Mouse (Mus musculus): ENCODE measurements around the gene Tanc1.

The Tanc1 gene

DNA sequence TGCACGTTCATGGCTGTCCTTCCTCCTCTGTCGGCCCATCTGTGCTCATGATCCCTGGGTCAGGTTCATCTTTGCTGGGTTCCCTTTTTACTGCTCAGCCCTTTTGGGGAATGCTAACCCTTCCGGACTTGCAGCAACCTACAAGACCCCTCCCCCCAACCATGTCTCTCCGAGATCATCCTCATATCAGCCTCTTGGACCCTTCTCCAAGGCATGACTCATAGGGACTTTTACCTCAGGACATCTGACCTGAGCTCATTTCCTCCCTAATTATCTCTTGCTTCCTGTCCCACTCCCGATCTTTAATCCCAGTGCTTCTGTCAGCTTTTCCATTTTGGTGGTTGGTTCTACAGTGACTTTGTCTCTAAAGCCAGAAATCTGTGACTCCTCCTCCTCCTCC lies 68.9 kb downstream of the Tanc1 start:
- no peak for DNase-seq (ENCODE audit: low read depth, low spot score)

DNA sequence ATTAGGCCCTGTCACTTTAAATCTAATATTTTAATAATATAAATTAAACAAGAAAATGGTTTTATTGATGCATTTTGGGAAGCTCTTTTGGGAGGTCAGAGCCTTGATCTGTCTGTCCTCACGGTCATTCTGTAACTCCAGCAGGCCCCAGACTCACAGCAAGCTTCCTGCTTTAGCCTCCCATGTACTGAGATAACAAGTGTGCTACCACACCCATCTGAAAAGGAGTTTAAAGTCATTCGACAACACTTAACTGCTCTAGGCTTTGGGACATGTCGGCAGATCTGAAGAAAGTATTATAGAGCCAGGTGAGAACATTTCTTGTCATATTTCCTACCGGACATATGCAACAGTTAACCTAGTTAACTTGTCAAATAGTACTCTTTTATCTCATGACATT lies 69.3 kb downstream of the Tanc1 start:
- DNase-seq (ENCODE audit: low read depth, low spot score): no peak

DNA sequence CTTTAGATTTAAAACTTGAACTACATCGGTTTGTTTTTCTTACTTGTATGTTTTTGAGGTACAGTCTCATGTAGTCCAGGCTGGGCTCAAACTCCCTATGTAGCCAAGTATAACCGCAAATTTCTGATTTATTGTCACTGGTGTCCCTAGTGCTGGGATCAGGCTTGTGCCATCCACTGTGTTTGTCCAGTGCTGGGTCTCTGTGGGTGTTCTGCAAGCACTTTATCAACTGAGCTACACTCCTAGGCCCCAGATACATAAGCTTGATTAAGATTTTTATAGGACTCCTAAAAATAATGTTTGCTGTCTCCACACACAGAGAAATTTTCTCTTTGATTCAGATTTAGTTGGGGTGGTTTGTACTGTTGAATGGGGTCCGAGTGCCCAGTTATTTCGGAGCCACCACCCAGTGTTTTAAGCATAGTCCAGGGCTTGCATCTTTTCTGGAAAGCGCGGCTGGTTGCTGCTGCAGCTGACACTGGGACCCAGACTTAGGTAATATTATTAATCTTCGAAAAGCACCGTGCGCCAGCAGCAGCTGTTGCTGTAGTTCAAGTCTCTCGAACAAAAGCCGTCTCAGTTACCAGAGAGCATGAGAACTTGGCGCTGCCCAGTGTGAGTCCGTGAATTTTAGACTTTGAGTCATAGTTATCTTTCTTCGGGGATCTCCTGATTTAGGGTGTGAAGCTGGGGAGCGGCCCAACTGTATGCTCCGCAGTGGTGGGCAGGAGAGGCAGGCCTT lies 73.2 kb downstream of the Tanc1 start:
- DNase-seq (ENCODE audit: low read depth, low spot score): no peak

DNA sequence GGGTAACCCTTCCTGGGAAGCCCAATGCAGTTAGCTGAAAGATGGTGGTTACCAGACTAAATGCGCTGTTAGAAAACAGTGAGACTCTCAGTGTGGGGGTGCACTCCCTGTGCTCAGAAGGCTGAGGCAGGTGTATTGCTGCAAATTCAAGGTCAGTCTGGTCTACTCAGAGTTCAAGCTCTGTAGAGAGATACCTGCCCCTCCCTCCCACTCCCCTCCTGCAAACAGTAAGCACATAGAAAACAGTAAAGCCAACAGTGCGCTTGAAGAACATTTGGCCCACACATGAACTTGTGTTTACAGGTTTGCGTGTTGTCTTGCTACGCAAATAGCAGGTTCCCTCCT lies 73.7 kb downstream of the Tanc1 start:
- no peak for DNase-seq (ENCODE audit: low read depth, low spot score)

DNA sequence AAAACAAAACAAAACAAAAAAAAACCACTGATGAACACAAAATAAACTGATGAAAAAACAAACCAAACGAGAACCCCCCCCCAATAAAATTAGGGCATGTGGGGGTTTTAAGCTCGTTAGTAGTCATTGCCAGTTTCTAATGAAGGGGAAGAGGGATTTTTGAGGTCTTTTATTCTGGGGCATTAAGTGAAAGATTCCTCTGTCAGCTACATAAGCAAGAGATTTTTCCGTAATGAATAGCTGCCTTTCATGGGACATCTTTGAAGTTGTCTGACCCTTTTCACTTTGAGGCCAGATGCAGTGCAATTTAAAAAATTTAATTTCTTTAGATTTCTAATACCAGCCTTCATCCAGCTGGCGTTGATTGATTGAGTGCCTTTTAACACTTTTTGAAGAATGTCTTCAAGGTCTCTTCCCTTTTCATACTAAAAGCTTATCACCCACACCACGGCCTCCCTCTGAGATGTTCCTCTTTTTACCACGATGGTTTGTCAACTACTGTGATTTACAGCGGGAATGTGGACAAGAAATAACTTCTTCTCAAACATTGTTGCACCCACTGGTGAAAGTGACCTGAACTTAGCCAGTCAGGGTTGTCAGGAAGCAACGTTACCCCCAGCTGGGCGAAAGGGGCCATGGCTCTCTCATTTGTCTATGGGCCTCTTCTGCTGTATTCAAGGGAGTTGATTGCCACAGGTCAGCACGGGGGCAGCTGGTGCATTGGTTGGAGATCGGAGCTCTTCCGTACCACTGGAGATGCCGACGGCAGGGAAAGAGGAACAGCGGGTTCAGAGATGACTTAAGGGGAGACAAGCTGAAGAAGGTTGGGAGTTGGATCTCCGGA lies 76.6 kb downstream of the Tanc1 start:
- no peak for DNase-seq (ENCODE audit: low read depth, low spot score)

DNA sequence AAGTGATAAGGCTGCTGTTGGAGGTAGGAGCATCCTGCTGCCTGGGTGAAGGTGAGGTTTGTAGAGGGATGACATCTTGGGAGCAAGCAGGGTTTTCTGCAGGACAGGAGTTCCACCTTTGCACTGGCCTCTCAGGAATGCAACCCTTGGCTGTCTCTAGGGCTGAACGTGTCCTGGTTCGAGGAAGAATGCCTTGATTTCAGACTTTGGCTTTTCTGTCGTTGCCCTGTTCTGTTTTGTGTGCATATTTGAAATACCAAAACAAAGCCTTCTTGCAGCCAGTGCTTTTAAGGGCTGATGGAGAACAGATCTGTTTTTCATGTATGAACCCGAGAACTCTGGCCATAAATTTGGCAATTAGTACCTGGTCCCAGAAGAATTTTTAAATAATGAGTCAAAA lies 79.3 kb downstream of the Tanc1 start:
- DNase-seq (ENCODE audit: low read depth, low spot score): no peak

DNA sequence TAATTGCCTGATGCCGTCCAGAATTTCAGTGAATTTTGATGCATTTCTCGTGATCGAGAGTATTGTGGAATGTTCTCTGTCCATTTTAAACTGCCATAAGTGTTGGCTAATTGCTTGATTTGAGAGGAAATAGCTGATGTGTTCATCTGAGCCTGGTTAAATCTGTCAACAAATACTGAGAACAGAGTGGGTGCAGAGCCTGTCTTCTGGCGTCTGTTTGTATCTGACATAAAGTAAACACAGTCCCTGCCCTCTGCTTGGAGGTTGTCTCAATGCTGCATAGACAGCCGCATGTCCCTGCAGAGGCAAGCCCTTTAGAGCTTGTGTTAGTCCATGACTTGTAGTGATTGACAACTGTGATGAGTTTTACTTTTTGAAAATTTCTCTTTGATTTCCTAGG lies 81.6 kb downstream of the Tanc1 start:
- DNase-seq (ENCODE audit: low read depth, low spot score): no peak

DNA sequence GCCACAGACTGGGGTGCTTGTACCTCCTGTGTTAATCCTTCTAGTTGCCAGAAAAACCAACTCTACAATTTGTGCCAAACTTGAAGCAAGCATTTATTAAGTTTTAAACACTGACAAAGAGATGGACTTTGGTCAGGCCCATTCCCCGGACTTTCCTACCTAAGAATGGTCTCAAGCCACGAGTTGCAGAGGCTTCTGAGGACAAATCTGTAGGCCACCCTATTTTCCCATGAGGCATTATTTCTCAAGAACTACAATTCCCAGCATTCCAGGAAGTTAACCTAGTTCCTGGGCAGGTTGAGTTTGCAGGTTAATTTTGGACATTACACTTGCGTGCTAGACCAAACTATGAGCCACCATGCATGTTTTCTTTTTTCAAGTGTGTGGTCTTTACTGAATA lies 85.3 kb downstream of the Tanc1 start:
- DNase-seq (ENCODE audit: low read depth, low spot score): no peak

DNA sequence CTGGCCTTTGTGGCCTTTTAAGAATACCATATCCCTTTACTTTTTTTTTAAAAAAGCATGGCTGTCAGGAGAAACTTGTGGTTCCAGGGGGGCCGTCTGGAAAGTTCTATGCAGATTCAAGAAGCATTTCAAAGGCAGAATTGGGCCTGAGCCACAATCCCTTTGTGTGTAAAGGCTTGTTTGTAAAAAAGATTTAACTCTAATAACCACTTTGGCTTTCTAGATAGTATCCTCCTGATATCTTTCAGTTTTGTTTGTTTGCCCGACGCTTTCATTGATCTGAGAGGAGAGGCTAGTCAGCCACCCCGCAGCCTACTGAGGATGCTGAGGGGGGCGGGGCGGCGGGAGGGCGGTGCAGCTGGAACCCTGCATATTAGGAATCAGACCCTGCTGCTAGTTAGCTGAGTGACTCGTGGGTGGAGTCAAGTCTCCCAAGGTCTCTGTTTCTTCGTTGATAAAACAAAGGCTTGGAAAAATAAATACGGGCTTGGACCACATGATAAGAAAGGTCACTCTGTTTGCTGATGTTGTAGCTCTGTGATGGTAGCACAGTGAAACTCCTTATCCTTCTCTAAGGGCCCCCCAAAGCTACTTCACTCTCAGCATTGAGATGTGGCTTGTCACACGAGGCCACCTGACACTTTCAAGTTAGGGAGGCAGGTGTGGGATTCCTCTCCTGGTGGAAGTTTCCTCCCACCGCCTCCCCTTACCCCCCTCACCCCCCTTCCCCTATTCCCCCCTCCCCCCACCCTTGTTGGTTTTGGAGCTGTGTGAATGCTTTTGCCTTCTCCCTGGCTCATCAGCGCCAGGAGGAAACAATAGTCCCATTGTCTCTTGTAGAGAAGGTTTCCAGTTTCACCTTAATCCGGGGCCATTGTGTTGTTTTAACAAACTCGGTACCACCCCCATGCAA lies 86.1 kb downstream of the Tanc1 start:
- no peak for DNase-seq (ENCODE audit: low read depth, low spot score)

DNA sequence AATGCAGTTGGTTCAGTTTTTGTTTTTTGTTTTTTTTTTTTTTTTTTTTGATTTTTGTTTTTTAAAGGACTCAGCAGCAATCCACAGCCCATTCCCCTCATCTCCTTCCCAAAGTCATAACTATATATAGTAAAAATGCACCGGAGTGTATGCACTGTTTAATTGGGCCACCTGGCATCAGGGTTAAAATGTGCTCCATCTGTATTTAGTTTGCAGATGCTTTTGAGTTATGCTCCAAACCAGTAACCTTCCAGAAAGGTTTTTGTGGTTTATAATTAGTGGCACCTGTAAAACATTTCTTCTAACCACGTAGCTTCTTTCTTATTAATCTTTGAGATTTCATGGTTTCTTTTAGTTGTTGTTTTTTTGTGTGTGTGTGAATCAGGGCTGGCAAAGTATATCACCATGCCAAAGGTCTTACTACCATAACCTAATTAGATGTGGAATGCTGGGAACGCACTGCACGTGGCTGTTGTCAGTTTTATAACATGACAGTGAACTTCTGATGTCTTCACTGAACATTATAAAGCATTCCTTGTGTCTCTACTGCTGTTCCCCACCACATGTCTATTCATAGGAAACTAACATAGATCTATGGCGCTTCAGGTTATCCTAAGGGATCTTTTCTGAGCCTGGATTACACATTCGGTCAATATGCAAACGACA lies 86.9 kb downstream of the Tanc1 start:
- no peak for DNase-seq (ENCODE audit: low read depth, low spot score)

DNA sequence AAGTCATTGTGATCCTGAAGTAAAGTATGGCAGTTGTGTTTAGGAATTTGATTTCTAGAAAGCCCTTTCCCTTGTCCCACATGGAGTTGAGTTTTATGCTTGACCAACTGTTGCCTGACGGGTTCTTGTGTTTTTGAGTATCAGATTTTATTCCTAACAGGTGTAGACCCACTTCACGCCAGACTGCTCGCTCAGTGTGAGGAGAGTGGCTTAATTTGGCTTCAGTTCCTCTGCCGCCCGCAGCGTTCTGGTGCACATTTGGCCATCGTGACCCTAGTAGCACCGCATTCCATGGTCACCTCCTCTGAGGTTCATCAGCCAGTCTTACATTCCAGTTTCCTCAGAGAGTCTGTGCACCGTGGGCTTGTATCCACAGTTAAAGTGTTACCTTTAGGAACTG lies 88.1 kb downstream of the Tanc1 start:
- DNase-seq (ENCODE audit: low read depth, low spot score): no peak

DNA sequence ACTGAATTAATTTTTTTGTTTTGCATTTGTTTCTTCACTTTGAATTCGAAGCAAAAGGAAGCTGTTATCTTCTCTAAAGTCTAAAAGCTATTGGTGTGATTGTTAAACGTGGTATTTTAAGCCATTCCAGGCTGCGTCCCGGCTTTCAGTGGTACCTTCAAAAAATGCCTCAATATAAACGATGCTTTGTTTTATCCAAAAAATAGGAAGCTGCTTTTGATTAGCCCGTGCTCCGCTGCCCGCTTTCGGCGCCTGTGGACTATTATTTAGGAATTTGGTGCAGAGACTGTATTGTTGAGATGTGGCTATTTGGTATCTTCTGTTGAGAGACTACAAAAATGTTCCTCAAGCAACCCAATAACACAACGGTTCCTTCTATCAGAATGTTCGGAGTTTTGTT lies 93.4 kb downstream of the Tanc1 start:
- no peak for DNase-seq (ENCODE audit: low read depth, low spot score)

DNA sequence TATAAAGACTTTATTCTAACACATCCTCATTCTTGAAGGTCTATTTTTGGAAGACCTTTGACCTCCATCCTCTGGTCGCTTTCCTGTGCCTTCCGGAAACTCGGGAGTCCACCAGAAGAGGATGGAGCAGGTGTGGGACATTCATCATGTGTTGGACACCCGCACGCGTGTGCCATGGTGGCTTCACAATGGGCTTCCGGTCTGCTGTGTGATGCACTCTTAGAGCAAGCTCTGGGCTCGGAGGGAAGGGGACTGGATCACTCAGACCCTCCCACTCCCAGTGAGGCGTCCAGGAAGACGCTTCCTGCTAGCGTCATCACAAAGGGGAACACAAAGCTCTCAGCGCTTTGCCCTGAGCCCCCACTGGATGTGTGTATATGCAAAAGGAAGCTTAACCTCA lies 95.0 kb downstream of the Tanc1 start:
- no peak for DNase-seq (ENCODE audit: low read depth, low spot score)

DNA sequence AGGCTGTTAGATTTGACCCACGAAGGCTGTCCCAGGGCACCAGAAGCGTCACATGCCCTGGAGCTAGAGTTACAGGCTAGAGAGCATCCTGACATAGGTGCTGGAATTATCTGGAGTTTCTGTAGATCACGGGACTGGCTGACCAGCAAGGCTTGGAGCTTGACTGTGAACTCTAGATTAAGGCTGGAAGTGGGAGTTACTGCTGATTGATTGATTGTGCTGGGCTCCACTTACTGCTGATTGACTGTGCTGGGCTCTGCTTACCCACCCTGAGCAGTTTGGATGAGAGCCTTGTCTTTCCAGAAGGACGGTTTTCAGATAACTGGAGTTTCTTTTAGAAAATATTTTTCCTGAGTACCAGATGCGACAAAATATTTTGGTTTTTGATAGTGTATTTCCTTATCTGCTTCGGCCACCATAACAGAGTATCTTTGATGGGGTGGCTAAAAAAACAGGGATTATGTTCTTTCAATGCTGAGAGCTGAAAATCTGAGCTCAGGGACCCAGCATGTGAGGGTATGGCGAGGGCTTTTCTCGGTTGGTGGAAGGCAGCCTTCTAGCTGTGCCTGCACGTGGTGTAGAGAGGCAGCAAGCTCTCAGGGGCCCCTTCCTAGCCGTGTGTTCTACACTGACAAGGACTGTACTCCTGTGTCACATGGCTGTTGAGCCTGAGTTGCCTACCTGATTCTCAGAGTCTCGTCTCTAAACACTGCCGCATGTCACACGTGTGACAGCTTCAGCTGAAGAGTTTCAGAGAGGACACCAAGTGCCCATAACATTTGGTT lies 96.3 kb downstream of the Tanc1 start:
- DNase-seq (ENCODE audit: low read depth, low spot score): no peak

DNA sequence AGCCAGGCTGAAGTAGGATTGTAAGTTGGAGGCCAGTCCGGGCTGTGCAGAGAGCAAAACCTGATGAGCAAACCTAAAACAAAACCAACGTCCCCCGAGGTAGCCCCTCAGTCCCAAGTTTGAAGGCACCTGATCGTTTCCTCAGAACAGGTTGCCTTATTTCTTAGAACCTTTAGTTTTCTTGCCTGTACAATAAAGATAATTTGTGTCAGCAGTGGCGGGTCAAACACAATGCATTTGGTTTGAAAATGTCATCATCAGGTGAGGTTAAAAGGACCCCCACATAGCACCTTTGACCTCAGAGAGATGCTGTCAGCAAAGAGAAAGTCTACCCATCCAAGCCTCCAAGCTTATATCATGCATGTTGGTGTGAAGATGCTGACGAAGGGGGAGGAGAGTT lies 98.9 kb downstream of the Tanc1 start:
- DNase-seq (ENCODE audit: low read depth, low spot score): no peak

DNA sequence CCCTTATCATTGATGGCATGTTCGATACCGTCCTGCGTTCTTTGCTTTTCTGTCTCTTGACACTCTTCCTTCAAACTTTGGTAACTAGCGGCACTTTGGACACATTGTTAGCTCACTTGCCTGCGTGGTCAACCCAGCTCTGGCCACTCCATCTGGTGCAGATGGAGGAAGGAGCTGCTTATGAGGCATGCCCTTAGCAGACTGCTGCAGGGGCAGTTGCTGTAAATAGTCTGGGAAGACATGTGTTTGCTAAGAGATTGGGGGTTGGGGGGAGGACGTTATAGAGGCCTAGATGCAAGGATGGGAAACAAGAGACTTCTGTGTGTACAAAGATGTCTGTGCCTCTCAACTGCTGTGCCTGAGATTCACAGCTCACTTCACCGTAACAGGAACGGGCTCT lies 100.2 kb downstream of the Tanc1 start:
- DNase-seq (ENCODE audit: low read depth, low spot score): no peak

DNA sequence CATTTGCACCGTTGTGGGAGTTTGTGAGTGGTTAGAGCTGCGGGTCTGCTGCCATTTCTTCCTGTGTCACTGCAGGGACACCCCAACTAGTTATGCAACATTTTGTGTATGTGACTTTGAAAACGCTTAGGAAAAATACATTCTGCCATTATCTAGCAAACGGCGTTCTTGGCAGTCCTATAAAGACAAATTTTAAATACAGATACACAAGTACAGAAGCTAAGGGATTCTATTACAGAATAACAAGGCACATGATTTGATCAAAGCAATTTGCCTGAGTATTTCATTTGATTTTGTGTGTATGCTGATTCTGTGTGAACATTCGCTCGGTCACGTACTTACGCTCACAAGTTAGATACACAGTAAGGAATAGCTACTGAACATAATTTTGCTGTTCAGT lies 100.6 kb downstream of the Tanc1 start:
- DNase-seq (ENCODE audit: low read depth, low spot score): no peak

DNA sequence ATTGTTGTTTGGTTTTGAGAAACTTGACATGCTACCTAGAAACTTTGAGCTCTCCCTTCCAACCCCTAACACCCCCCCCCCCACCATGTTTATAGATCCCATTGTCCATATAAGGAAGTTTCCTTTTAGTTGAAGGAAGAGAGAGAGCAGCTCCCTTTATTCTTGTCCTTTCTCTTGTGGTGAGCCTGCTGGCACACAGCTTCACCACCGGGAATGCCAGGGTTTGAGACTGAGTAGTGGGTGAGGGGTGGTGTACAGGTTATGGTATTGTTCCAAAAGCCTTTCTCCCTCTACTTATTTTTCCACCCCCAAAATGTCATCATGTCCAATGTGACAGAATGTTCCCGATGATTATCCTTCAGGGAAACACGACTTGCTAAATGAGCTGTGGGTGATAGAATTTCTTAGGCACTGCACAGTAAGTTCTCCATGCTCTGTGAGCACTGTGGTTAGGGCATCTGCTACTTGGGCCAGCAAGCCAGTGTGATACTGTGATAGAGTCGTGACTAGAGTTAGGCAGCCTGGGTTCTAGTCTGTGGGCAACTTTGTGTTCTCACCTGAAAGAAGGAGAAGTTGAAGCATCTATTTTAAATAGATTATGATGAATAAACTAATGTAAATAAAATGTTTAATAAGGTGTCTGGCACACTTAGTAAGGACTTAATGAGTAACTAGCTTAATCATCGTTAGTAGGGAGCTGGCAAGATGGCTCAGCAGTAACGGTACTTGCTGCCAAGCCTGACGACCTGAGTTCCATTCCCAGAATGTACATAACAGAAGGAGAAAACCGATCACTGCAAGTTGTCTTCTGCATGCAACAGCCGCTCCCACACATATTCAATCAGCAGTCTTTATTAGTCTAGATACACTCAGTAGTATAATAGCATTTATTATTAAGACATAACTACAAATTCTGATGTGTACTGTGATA lies 102.0 kb downstream of the Tanc1 start:
- no peak for DNase-seq (ENCODE audit: low read depth, low spot score)

DNA sequence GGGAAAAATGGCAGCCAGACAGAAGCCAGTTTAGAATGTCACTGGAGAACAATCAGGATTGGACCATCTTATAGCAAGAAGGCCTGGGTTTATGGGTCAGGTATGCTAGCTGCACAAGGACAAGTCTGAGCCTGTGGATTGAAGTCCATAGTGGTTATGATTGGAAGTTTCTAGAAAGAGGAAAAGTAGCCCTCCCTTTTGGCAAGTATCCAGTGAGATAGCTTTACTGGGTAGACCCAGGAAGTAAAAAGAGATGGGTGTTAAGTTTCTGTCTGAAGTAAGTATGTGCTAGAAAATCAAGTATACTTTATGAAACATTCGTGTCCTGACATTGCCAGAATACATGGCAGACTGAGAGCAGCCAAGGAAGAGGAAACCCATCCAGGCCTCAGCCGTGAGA lies 103.2 kb downstream of the Tanc1 start:
- DNase-seq (ENCODE audit: low read depth, low spot score): no peak

DNA sequence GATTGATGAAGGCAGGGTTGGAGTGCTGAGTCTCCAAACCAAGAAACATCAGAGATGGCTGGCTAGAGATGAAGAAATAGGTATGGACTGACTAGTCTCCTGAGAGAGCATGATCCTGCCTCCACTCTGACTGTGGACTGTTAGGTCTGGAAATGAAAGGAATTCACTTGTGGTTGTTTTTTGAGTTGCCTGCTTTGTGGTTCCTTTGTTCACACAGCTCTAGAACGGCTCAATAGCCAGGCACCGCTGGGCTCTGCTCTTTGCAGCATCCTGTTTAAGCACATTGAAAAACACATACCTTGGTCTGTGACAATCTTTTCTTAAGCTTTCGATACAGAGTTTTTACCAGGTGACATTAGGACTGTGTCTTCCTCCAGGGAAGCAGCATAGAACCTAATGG lies 104.6 kb downstream of the Tanc1 start:
- DNase-seq (ENCODE audit: low read depth, low spot score): no peak

Data from embryo, embryonic 11.5 days (tissue).